Mouse (Mus musculus) neural tube, embryonic 15.5 days (tissue): Measurements from ENCODE around the gene Azi2. TPM values are rescaled to one million over a fixed set of nuclear protein-coding genes. Genes with fewer than 3 reads are reported as not detected.

Source experiments
- ATAC-seq: fragments of 200-750 bp; cut with Nextera tagmentation; 2 replicates; pipeline ENCODE4 v1.8.0; 2017; ENCODE audit warnings: mild to moderate bottlenecking, moderate TSS enrichment, moderate library complexity; ENCODE audit not compliant: low FRiP score
- H3K27ac ChIP-seq: fragments of 300-500 bp; sonication (generic); replicated peaks from 2 replicates; pipeline ENCODE4 v1.5.1; 2015; ENCODE audit warnings: mild to moderate bottlenecking, inconsistent platforms
- H3K27me3 ChIP-seq: fragments of 300-500 bp; sonication (generic); replicated peaks from 2 replicates; pipeline ENCODE4 v1.6.1; 2015; ENCODE audit warnings: inconsistent platforms
- H3K36me3 ChIP-seq: fragments of 300-500 bp; sonication (generic); 2 replicates; pipeline ENCODE4 v1.6.1; 2015; ENCODE audit warnings: inconsistent platforms
- H3K4me1 ChIP-seq: fragments of 300-500 bp; sonication (generic); 2 replicates; pipeline ENCODE4 v1.6.1; 2015; ENCODE audit warnings: inconsistent platforms
- H3K4me2 ChIP-seq: fragments of 300-500 bp; sonication (generic); 2 replicates; pipeline ENCODE4 v1.6.1; 2015; ENCODE audit warnings: inconsistent platforms, mild to moderate bottlenecking, moderate library complexity
- H3K4me3 ChIP-seq: fragments of 300-500 bp; sonication (generic); replicated peaks from 2 replicates; pipeline ENCODE4 v1.5.1; 2015; ENCODE audit warnings: mild to moderate bottlenecking, inconsistent platforms
- H3K9ac ChIP-seq: fragments of 300-500 bp; sonication (generic); replicated peaks from 2 replicates; pipeline ENCODE4 v1.6.1; 2015; ENCODE audit warnings: mild to moderate bottlenecking, inconsistent platforms
- H3K9me3 ChIP-seq: fragments of 300-500 bp; sonication (generic); replicated peaks from 2 replicates; pipeline ENCODE4 v1.6.1; 2016; ENCODE audit warnings: inconsistent platforms
- WGBS: fragments of 180-500 bp; shearing (Covaris S2); methylation state at CpG from one replicate; pipeline ENCODE4 v1.1.7; 2015; ENCODE audit warnings: mixed read lengths; 5-methylcytosine and 5-hydroxymethylcytosine counted together
- microRNA-seq: library from miRNA; unstranded; fragments of <30 nt; microRNA quantifications from one replicate; pipeline ENCODE4, GENCODE M21; 2017
- polyA plus RNA-seq: library from polyadenylated mRNA; unstranded; fragments of >200 nt; fragmentation: Nextera tagmentation; extraction: Ambion mirVana; gene quantifications from 2 replicates; pipeline ENCODE4 v1.2.1, GENCODE M21; 2015

Gene Azi2
- polyA plus RNA-seq, 1 experiment from 2014 or later, result 80.8 TPM

- ATAC-seq, result no peak
- 56% methylated on average over 4 of the region's 4 CpGs for WGBS
Observed at GRCm38 (mm10) chr9:118099395-118099794, 59.1 kb downstream of the Azi2 start.

GRCm38 (mm10) chr9:118100484-118100883 is 60.2 kb downstream of the Azi2 start:
- no peaks in the 10 kb centered on the region for H3K9me3 ChIP-seq
- 91% methylated on average over 2 of the region's 2 CpGs for WGBS
- no peaks in the 10 kb centered on the region for H3K36me3 ChIP-seq
- H3K4me1 ChIP-seq, result no peaks in the 10 kb centered on the region
- H3K4me3 ChIP-seq, result no peak overlapping the region
- H3K4me2 ChIP-seq, result no peak overlapping the region
- no peak overlapping the region for H3K9ac ChIP-seq
- no peak overlapping the region for H3K27ac ChIP-seq
- no peaks in the 10 kb centered on the region for H3K27me3 ChIP-seq
- no peak for ATAC-seq

More at GRCm38 (mm10) chr9:118099395-118099794, 59.1 kb downstream of the Azi2 start:
- Histone ChIP-seq H3K9me3 (no peaks in the 10 kb centered on the region), H3K27ac (no peak overlapping the region), H3K4me3 (no peak overlapping the region), H3K4me2 (no peak overlapping the region), H3K4me1 (no peaks in the 10 kb centered on the region), H3K9ac (no peak overlapping the region), H3K27me3 (no peaks in the 10 kb centered on the region), H3K36me3 (no peaks in the 10 kb centered on the region)

- no peak for ATAC-seq
- WGBS, result 71% methylated on average over 2 of the region's 2 CpGs
- Histone ChIP-seq H3K9ac (no peak overlapping the region), H3K4me1 (peaks cover 7% of the 10 kb centered on the region; the same call in 1 of the 2 replicates), H3K4me2 (no peak overlapping the region), H3K36me3 (no peaks in the 10 kb centered on the region), H3K4me3 (no peak overlapping the region), H3K27ac (no peak overlapping the region), H3K9me3 (no peaks in the 10 kb centered on the region), H3K27me3 (no peaks in the 10 kb centered on the region)
Observed at GRCm38 (mm10) chr9:118101802-118102201, 61.5 kb downstream of the Azi2 start.

- WGBS, result 19% methylated on average over 4 of the region's 4 CpGs
- no peak overlapping the region for H3K4me3 ChIP-seq
- no peak for ATAC-seq
- no peaks in the 10 kb centered on the region for H3K27me3 ChIP-seq
- peaks cover 17% of the 10 kb centered on the region; the same call in 1 of the 2 replicates for H3K4me1 ChIP-seq
- no peaks in the 10 kb centered on the region for H3K9me3 ChIP-seq
- H3K4me2 ChIP-seq, result no peak overlapping the region
- no peak overlapping the region for H3K9ac ChIP-seq
- H3K36me3 ChIP-seq, result no peaks in the 10 kb centered on the region
- H3K27ac ChIP-seq, result no peak overlapping the region
Observed at GRCm38 (mm10) chr9:118108527-118109011, 68.3 kb downstream of the Azi2 start.

DNA sequence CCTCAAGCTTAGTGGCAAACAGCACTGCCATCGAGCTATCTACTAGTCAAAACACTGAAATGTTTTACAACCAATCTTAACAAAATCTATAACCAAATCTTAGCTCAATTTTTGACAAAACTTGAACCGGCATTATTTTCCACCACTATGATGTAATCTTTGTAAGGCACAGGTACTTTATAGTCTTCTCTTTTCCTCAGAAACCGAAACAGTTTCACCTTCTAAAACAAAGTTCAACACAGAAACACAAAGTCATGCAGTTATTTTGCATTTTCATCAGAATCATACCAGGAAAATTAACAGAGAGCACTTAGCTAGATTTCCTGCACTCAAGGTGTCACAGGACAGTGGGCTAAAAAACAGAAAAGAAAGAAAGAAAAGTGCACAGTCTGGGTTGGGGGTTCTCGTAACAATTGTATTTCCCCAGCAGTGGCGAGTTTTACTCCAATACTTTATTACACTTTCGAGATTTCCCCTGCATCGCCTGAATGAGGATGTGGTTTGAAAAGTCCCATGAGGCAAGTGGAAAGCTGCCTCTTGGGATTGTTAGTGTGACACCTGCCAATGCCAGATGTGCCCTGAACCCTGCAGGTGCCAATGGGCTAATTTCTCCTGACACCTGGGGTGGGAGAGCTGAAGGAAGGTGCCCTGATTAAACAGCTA is 69.5 kb downstream of the Azi2 start:
- H3K9me3 ChIP-seq, result no peaks in the 10 kb centered on the region
- WGBS, result 62% methylated on average over 7 of the region's 7 CpGs
- H3K9ac ChIP-seq, result no peak overlapping the region
- H3K27me3 ChIP-seq, result no peaks in the 10 kb centered on the region
- H3K4me2 ChIP-seq, result no peak overlapping the region
- no peak overlapping the region for H3K4me3 ChIP-seq
- no peak overlapping the region for H3K27ac ChIP-seq
- H3K4me1 ChIP-seq, result peaks cover 17% of the 10 kb centered on the region; the same call in 1 of the 2 replicates
- H3K36me3 ChIP-seq, result no peaks in the 10 kb centered on the region
- ATAC-seq, result no peak

DNA sequence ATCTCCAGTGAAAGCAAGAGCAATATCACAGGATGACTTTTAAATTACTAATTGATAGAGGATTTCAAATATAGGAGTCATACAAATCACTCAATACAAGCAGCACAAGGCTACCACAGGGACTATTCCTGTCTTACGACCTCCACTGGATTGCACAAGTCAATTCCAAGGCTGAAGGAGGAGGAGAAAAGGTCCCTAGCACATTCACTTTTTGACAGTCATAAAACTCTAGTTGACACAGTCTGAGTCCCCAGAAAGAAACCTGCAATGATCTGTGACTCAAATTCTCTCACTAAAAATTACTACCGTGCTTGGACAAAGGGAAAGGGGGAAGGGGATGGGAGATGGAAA is 70.0 kb downstream of the Azi2 start:
- WGBS, result 34% methylated on average over 2 of the region's 2 CpGs
- ATAC-seq, result no peak
- Histone ChIP-seq H3K9ac (no peak overlapping the region), H3K4me1 (peaks cover 17% of the 10 kb centered on the region; the same call in 1 of the 2 replicates), H3K27ac (no peak overlapping the region), H3K4me2 (no peak overlapping the region), H3K9me3 (no peaks in the 10 kb centered on the region), H3K36me3 (no peaks in the 10 kb centered on the region), H3K27me3 (no peaks in the 10 kb centered on the region), H3K4me3 (no peak overlapping the region)

Small RNA genes within 50 kb of the gene (microRNA-seq; reads per million reads assigned to microRNA genes)
- not detected for gene Gm22008

Other genes with a start within 250 kb of the Azi2 start
- gene Cmc1, start 109.7 kb downstream of the Azi2 start, polyA plus RNA-seq, result 39.1 and 39.8 TPM in 2 replicates